Mouse (Mus musculus): ENCODE results near the gene Ggta1. TPM values are rescaled to one million over a fixed set of nuclear protein-coding genes. Genes with fewer than 3 reads are reported as not detected.

Ggta1 gene
- 5.6 and 5.9 TPM in 2 replicates for polyA plus RNA-seq (2014; fragmentation: Nextera tagmentation; extraction: Ambion mirVana)

GRCm38 (mm10) chr2:35462791-35463281 is at the start of gene Ggta1:
Gene Ggta1, minus strand, starts transcription at chr2:35463231.
- H3K36me3 ChIP-seq (ENCODE audit: control insufficient read depth, insufficient read depth, low read length): no peaks in the 10 kb centered on the region
- H3K4me3 ChIP-seq (ENCODE audit: low read depth, low read length): peak within 1 kb of the TSS; percentile 62
- 20% methylated on average over 7 of the region's 7 CpGs for WGBS
- H3K4me2 ChIP-seq (replicated peaks; ENCODE audit: low read depth, low read length): peak within 1 kb of the TSS; percentile 99
- H3K9me3 ChIP-seq (ENCODE audit: control insufficient read depth, low read length): no peaks in the 10 kb centered on the region
- DNase-seq (ENCODE audit: low spot score): peak; percentile 41
- no peak for ATAC-seq (ENCODE audit: low FRiP score)
- no peak within 1 kb of the TSS for H3K27ac ChIP-seq (ENCODE audit: low read depth, low read length)
- no peaks in the 10 kb centered on the region; the same call in none of the 2 replicates for H3K27me3 ChIP-seq (ENCODE audit: control insufficient read depth, insufficient read depth, low read length)
- peak within 1 kb of the TSS; percentile 75 for H3K9ac ChIP-seq (ENCODE audit: low read depth, low read length)
- H3K4me1 ChIP-seq (replicated peaks; ENCODE audit: control insufficient read depth, insufficient read depth, low read length): no peaks in the 10 kb centered on the region

GRCm38 (mm10) chr2:35512226-35512625 is 49.2 kb upstream of the Ggta1 start:
- no peak overlapping the region for H3K27ac ChIP-seq (ENCODE audit: low read depth, low read length)
- ATAC-seq (ENCODE audit: low FRiP score): no peak
- DNase-seq (ENCODE audit: low spot score): no peak
- H3K9me3 ChIP-seq (ENCODE audit: control insufficient read depth, low read length): no peaks in the 10 kb centered on the region
- no peaks in the 10 kb centered on the region for H3K36me3 ChIP-seq (ENCODE audit: control insufficient read depth, insufficient read depth, low read length)
- H3K4me1 ChIP-seq (replicated peaks; ENCODE audit: control insufficient read depth, insufficient read depth, low read length): no peaks in the 10 kb centered on the region
- H3K4me3 ChIP-seq (ENCODE audit: low read depth, low read length): no peak overlapping the region
- H3K27me3 ChIP-seq (ENCODE audit: control insufficient read depth, insufficient read depth, low read length): no peaks in the 10 kb centered on the region
- H3K4me2 ChIP-seq (replicated peaks; ENCODE audit: low read depth, low read length): no peak overlapping the region
- 98% methylated on average over 4 of the region's 4 CpGs for WGBS
- no peak overlapping the region for H3K9ac ChIP-seq (ENCODE audit: low read depth, low read length)

- no peak overlapping the region for H3K27ac ChIP-seq (ENCODE audit: low read depth, low read length)
- no peak for DNase-seq (ENCODE audit: low spot score)
- 77% methylated on average over 1 of the region's 1 CpGs for WGBS
- H3K4me1 ChIP-seq (replicated peaks; ENCODE audit: control insufficient read depth, insufficient read depth, low read length): no peaks in the 10 kb centered on the region
- H3K27me3 ChIP-seq (ENCODE audit: control insufficient read depth, insufficient read depth, low read length): no peaks in the 10 kb centered on the region
- H3K36me3 ChIP-seq (ENCODE audit: control insufficient read depth, insufficient read depth, low read length): no peaks in the 10 kb centered on the region
- no peak overlapping the region for H3K9ac ChIP-seq (ENCODE audit: low read depth, low read length)
- no peaks in the 10 kb centered on the region for H3K9me3 ChIP-seq (ENCODE audit: control insufficient read depth, low read length)
- ATAC-seq (ENCODE audit: low FRiP score): no peak
- no peak overlapping the region for H3K4me3 ChIP-seq (ENCODE audit: low read depth, low read length)
- H3K4me2 ChIP-seq (replicated peaks; ENCODE audit: low read depth, low read length): no peak overlapping the region
Observed at GRCm38 (mm10) chr2:35510920-35511319, 47.9 kb upstream of the Ggta1 start.

GRCm38 (mm10) chr2:35509888-35510287 is 46.9 kb upstream of the Ggta1 start:
- ATAC-seq (ENCODE audit: low FRiP score) (no peak), DNase-seq (ENCODE audit: low spot score) (no peak)
- WGBS: 70% methylated on average over 4 of the region's 4 CpGs
- H3K9me3 ChIP-seq (ENCODE audit: control insufficient read depth, low read length): no peaks in the 10 kb centered on the region
- no peaks in the 10 kb centered on the region for H3K27me3 ChIP-seq (ENCODE audit: control insufficient read depth, insufficient read depth, low read length)
- H3K27ac ChIP-seq (ENCODE audit: low read depth, low read length): no peak overlapping the region
- no peak overlapping the region for H3K4me2 ChIP-seq (replicated peaks; ENCODE audit: low read depth, low read length)
- no peak overlapping the region for H3K9ac ChIP-seq (ENCODE audit: low read depth, low read length)
- H3K36me3 ChIP-seq (ENCODE audit: control insufficient read depth, insufficient read depth, low read length): no peaks in the 10 kb centered on the region
- no peak overlapping the region for H3K4me3 ChIP-seq (ENCODE audit: low read depth, low read length)
- H3K4me1 ChIP-seq (replicated peaks; ENCODE audit: control insufficient read depth, insufficient read depth, low read length): no peaks in the 10 kb centered on the region

GRCm38 (mm10) chr2:35509343-35509667 is 46.3 kb upstream of the Ggta1 start:
- Histone ChIP-seq H3K4me1 (replicated peaks; ENCODE audit: control insufficient read depth, insufficient read depth, low read length) (no peaks in the 10 kb centered on the region), H3K4me2 (replicated peaks; ENCODE audit: low read depth, low read length) (no peak overlapping the region), H3K9me3 (ENCODE audit: control insufficient read depth, low read length) (no peaks in the 10 kb centered on the region), H3K27ac (ENCODE audit: low read depth, low read length) (no peak overlapping the region), H3K36me3 (ENCODE audit: control insufficient read depth, insufficient read depth, low read length) (no peaks in the 10 kb centered on the region), H3K4me3 (ENCODE audit: low read depth, low read length) (no peak overlapping the region), H3K27me3 (ENCODE audit: control insufficient read depth, insufficient read depth, low read length) (no peaks in the 10 kb centered on the region), H3K9ac (ENCODE audit: low read depth, low read length) (no peak overlapping the region)
- no peak for DNase-seq (ENCODE audit: low spot score)
- no peak for ATAC-seq (ENCODE audit: low FRiP score)
- WGBS: 39% methylated on average over 6 of the region's 6 CpGs

- 55% methylated on average over 10 of the region's 10 CpGs for WGBS
- ATAC-seq (ENCODE audit: low FRiP score): no peak
- H3K4me1 ChIP-seq (replicated peaks; ENCODE audit: control insufficient read depth, insufficient read depth, low read length): no peaks in the 10 kb centered on the region
- H3K27ac ChIP-seq (ENCODE audit: low read depth, low read length): no peak overlapping the region
- H3K9ac ChIP-seq (ENCODE audit: low read depth, low read length): no peak overlapping the region
- H3K9me3 ChIP-seq (ENCODE audit: control insufficient read depth, low read length): no peaks in the 10 kb centered on the region
- H3K4me2 ChIP-seq (replicated peaks; ENCODE audit: low read depth, low read length): no peak overlapping the region
- no peaks in the 10 kb centered on the region for H3K27me3 ChIP-seq (ENCODE audit: control insufficient read depth, insufficient read depth, low read length)
- H3K4me3 ChIP-seq (ENCODE audit: low read depth, low read length): no peak overlapping the region
- H3K36me3 ChIP-seq (ENCODE audit: control insufficient read depth, insufficient read depth, low read length): no peaks in the 10 kb centered on the region
- no peak for DNase-seq (ENCODE audit: low spot score)
Observed at GRCm38 (mm10) chr2:35508597-35509342, 45.7 kb upstream of the Ggta1 start.

GRCm38 (mm10) chr2:35507191-35507511 is 44.1 kb upstream of the Ggta1 start:
- H3K4me2 ChIP-seq (replicated peaks; ENCODE audit: low read depth, low read length): no peak overlapping the region
- ATAC-seq (ENCODE audit: low FRiP score) (no peak), DNase-seq (ENCODE audit: low spot score) (no peak)
- H3K9ac ChIP-seq (ENCODE audit: low read depth, low read length): no peak overlapping the region
- 64% methylated on average over 9 of the region's 9 CpGs for WGBS
- no peak overlapping the region for H3K4me3 ChIP-seq (ENCODE audit: low read depth, low read length)
- H3K27me3 ChIP-seq (ENCODE audit: control insufficient read depth, insufficient read depth, low read length): no peaks in the 10 kb centered on the region
- H3K9me3 ChIP-seq (ENCODE audit: control insufficient read depth, low read length): no peaks in the 10 kb centered on the region
- H3K4me1 ChIP-seq (replicated peaks; ENCODE audit: control insufficient read depth, insufficient read depth, low read length): no peaks in the 10 kb centered on the region
- H3K27ac ChIP-seq (ENCODE audit: low read depth, low read length): no peak overlapping the region
- no peaks in the 10 kb centered on the region for H3K36me3 ChIP-seq (ENCODE audit: control insufficient read depth, insufficient read depth, low read length)

GRCm38 (mm10) chr2:35506311-35507190 is 43.5 kb upstream of the Ggta1 start:
- ATAC-seq (ENCODE audit: low FRiP score): no peak
- Histone ChIP-seq H3K4me2 (replicated peaks; ENCODE audit: low read depth, low read length) (no peak overlapping the region; the same call in 1 of the 2 replicates), H3K36me3 (ENCODE audit: control insufficient read depth, insufficient read depth, low read length) (no peaks in the 10 kb centered on the region), H3K4me1 (replicated peaks; ENCODE audit: control insufficient read depth, insufficient read depth, low read length) (no peaks in the 10 kb centered on the region), H3K9me3 (ENCODE audit: control insufficient read depth, low read length) (no peaks in the 10 kb centered on the region), H3K27me3 (ENCODE audit: control insufficient read depth, insufficient read depth, low read length) (no peaks in the 10 kb centered on the region), H3K9ac (ENCODE audit: low read depth, low read length) (no peak overlapping the region), H3K4me3 (ENCODE audit: low read depth, low read length) (no peak overlapping the region), H3K27ac (ENCODE audit: low read depth, low read length) (no peak overlapping the region)
- DNase-seq (ENCODE audit: low spot score): no peak
- WGBS: 71% methylated on average over 6 of the region's 6 CpGs

All from hindbrain, embryonic 11.5 days (tissue).